In genomic region chr1:162932386-162932785, GRCm38 (mm10) we compare ENCODE assay signal across 15 mouse cellular contexts. TPM values are rescaled to one million over a fixed set of nuclear protein-coding genes. Genes with fewer than 3 reads are reported as not detected.
"Had no signal": no experiment of that assay in that cellular context is flagged by ENCODE, and none has a peak within 500 bp of the region (broad histone marks: within the 10 kb centered on the region; RNA-seq: fewer than 3 reads in every experiment).

No protein-coding gene starts in this region.

- H3K36me3 ChIP-seq: intestine, embryonic 15.5 days; limb, embryonic 10.5 days; liver, embryonic 15.5 days; midbrain, embryonic 13.5 days had no signal

- ATAC-seq: intestine, embryonic 15.5 days; midbrain, embryonic 13.5 days had no signal

- H3K4me3 ChIP-seq: intestine, embryonic 15.5 days; limb, embryonic 10.5 days; liver, embryonic 15.5 days; midbrain, embryonic 13.5 days had no signal

- H3K27me3 ChIP-seq: intestine, embryonic 15.5 days; liver, embryonic 15.5 days; midbrain, embryonic 13.5 days had no signal

- H3K4me1 ChIP-seq: intestine, embryonic 15.5 days; limb, embryonic 10.5 days; liver, embryonic 15.5 days; midbrain, embryonic 13.5 days had no signal

- H3K4me2 ChIP-seq: intestine, embryonic 15.5 days; liver, embryonic 11.5 days; liver, embryonic 15.5 days; midbrain, embryonic 13.5 days had no signal

- H3K9me3 ChIP-seq: intestine, embryonic 15.5 days; limb, embryonic 10.5 days; liver, embryonic 15.5 days; midbrain, embryonic 13.5 days had no signal

- DNase-seq: layer of hippocampus, adult 9-11 months; lung, adult 2 months; right cerebral cortex, postnatal 14 days; thymus, postnatal 4 days had no signal

- H3K9ac ChIP-seq: intestine, embryonic 15.5 days; liver, embryonic 15.5 days; midbrain, embryonic 13.5 days had no signal

- H3K27ac ChIP-seq: intestine, embryonic 15.5 days; limb, embryonic 10.5 days; liver, embryonic 15.5 days; midbrain, embryonic 13.5 days had no signal

RNA-seq across cellular contexts. Expression of gene Fmo6, which starts 4.9 kb away (rescaled TPM):
- total RNA-seq: layer of hippocampus, adult 18-20 months; left cerebral cortex, postnatal 14 days; megakaryocyte progenitor cell, adult 5-6 weeks had no signal
- polyA plus RNA-seq: intestine, embryonic 15.5 days; limb, embryonic 10.5 days; liver, embryonic 11.5 days; liver, embryonic 15.5 days; midbrain, embryonic 13.5 days; midbrain, postnatal 0 days; neural tube, embryonic 14.5 days; stomach, embryonic 16.5 days had no signal

RNA-seq across cellular contexts. Expression of gene Fmo2, which starts 33.9 kb away (rescaled TPM):
- total RNA-seq: megakaryocyte progenitor cell, adult 5-6 weeks had no signal
- polyA plus RNA-seq: liver, embryonic 11.5 days; midbrain, embryonic 13.5 days; neural tube, embryonic 14.5 days had no signal

RNA-seq across cellular contexts. Expression of gene Fmo3, which starts 51.9 kb away (rescaled TPM):
- total RNA-seq: layer of hippocampus, adult 18-20 months; left cerebral cortex, postnatal 14 days; megakaryocyte progenitor cell, adult 5-6 weeks; midbrain, postnatal 0 days had no signal
- polyA plus RNA-seq: intestine, embryonic 15.5 days; limb, embryonic 10.5 days; liver, embryonic 11.5 days; liver, embryonic 15.5 days; midbrain, embryonic 13.5 days; midbrain, postnatal 0 days; neural tube, embryonic 14.5 days had no signal
